Mouse (Mus musculus): Measurements from ENCODE around the gene Sptbn1.

DNA sequence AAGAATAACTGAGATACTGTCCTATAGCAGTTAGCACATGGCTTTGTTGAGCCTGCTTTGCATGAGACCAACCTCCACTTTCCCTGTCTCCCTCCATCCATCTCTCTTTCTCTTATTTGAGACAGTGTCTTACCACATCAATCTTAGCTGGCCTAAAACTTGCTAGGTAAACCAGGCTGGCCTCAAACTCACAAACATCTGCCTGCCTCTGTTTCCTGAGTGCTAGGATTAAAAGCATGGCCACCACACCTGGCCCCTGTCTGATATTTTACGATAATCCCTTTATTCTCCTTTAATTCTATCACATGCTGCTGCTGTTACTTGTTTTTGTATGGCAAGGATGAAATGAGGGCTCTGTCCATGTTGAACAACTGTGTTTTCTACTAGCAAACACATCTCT is 49.6 kb downstream of the Sptbn1 start:
- no peak for TF ChIP-seq CTCF (IDR thresholded peaks at IDR 0.05; ENCODE audit: control insufficient read depth, insufficient read depth, low read length)
- TF ChIP-seq POLR2A (IDR thresholded peaks at IDR 0.05; ENCODE audit: borderline replicate concordance, control insufficient read depth, low read depth, low read length), result no peak

Measured in bone marrow, adult 2 months (tissue).